Mouse (Mus musculus): Measurements from ENCODE around the gene Hacd2.

Gene Hacd2

GRCm38 (mm10) chr16:35022242-35023137 is at the start of gene Hacd2:
Hacd2 (plus strand) TSS chr16:35022428.
- peak; percentile 98 for ATAC-seq (ENCODE audit: low TSS enrichment)

GRCm38 (mm10) chr16:34972471-34972870 is 49.8 kb upstream of the Hacd2 start:
- no peak for ATAC-seq (ENCODE audit: low TSS enrichment)

- ATAC-seq (ENCODE audit: low TSS enrichment) = peak; percentile 82
These were observed 46.7 kb upstream of the Hacd2 start for GRCm38 (mm10) chr16:34975544-34975943.

- no peak for ATAC-seq (ENCODE audit: low TSS enrichment)
These were observed 45.6 kb upstream of the Hacd2 start for GRCm38 (mm10) chr16:34976630-34977029.

GRCm38 (mm10) chr16:34978018-34978417 is 44.2 kb upstream of the Hacd2 start:
- no peak for ATAC-seq (ENCODE audit: low TSS enrichment)

- no peak for ATAC-seq (ENCODE audit: low TSS enrichment)
These were observed 41.2 kb upstream of the Hacd2 start for GRCm38 (mm10) chr16:34981009-34981408.

- ATAC-seq (ENCODE audit: low TSS enrichment) = peak; percentile 81
These were observed 37.8 kb upstream of the Hacd2 start for GRCm38 (mm10) chr16:34984203-34985030.

- ATAC-seq (ENCODE audit: low TSS enrichment) = no peak
These were observed 37.2 kb upstream of the Hacd2 start for GRCm38 (mm10) chr16:34985031-34985346.

GRCm38 (mm10) chr16:34986211-34986825 is 35.9 kb upstream of the Hacd2 start:
- ATAC-seq (ENCODE audit: low TSS enrichment) = no peak

- ATAC-seq (ENCODE audit: low TSS enrichment) = no peak
These were observed 30.9 kb upstream of the Hacd2 start for GRCm38 (mm10) chr16:34991365-34991764.

- ATAC-seq (ENCODE audit: low TSS enrichment) = no peak
These were observed 29.4 kb upstream of the Hacd2 start for GRCm38 (mm10) chr16:34992854-34993253.

GRCm38 (mm10) chr16:34993694-34994330 is 28.4 kb upstream of the Hacd2 start:
- no peak for ATAC-seq (ENCODE audit: low TSS enrichment)

- no peak for ATAC-seq (ENCODE audit: low TSS enrichment)
These were observed 27.5 kb upstream of the Hacd2 start for GRCm38 (mm10) chr16:34994641-34995141.

GRCm38 (mm10) chr16:34996133-34996532 is 26.1 kb upstream of the Hacd2 start:
- ATAC-seq (ENCODE audit: low TSS enrichment) = peak; percentile 61

- ATAC-seq (ENCODE audit: low TSS enrichment) = no peak
These were observed 25.2 kb upstream of the Hacd2 start for GRCm38 (mm10) chr16:34997052-34997451.

- ATAC-seq (ENCODE audit: low TSS enrichment) = no peak
These were observed 24.7 kb upstream of the Hacd2 start for GRCm38 (mm10) chr16:34997576-34997975.

GRCm38 (mm10) chr16:34999016-34999415 is 23.2 kb upstream of the Hacd2 start:
- peak; percentile 17; the same call in 1 of the 2 replicates for ATAC-seq (ENCODE audit: low TSS enrichment)

- no peak for ATAC-seq (ENCODE audit: low TSS enrichment)
These were observed 22.2 kb upstream of the Hacd2 start for GRCm38 (mm10) chr16:34999986-35000385.

- ATAC-seq (ENCODE audit: low TSS enrichment) = peak; percentile 72
These were observed 21.2 kb upstream of the Hacd2 start for GRCm38 (mm10) chr16:35000923-35001560.

- ATAC-seq (ENCODE audit: low TSS enrichment) = no peak
These were observed 17.9 kb upstream of the Hacd2 start for GRCm38 (mm10) chr16:35004356-35004755.

- no peak for ATAC-seq (ENCODE audit: low TSS enrichment)
These were observed 17.5 kb upstream of the Hacd2 start for GRCm38 (mm10) chr16:35004756-35005155.

Measured in frontal cortex, adult (tissue).